19 mouse cellular contexts compared by ENCODE assay signal in the genomic region with DNA sequence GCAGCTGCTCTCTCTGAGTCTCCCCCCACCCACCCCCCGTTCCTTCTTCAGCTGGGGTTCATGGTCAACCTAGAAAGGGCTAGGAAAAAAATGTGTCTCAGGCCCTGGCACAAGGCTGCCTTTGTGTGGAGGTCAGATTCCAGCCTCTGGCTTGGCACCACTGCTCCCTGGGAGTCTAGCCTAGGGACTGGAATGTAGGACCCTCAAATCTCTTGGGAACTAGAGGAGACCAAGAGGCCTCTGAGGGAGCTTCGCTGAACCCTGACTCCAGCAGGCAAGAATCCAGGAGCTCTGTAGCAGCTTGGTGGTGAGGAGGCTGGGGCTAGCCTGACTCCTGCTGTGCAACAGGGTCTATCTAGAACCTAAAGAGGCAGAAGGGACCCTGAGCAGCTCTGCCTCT. TPM values are rescaled to one million over a fixed set of nuclear protein-coding genes. Genes with fewer than 3 reads are reported as not detected.
"Had no signal": no experiment of that assay in that cellular context is flagged by ENCODE, and none has a peak within 500 bp of the region (broad histone marks: within the 10 kb centered on the region; RNA-seq: fewer than 3 reads in every experiment).

No protein-coding gene starts in this region.

- H3K4me1 ChIP-seq: limb, embryonic 15.5 days; lung, embryonic 15.5 days; midbrain, embryonic 15.5 days; neural tube, embryonic 13.5 days had no signal

- H3K4me2 ChIP-seq: limb, embryonic 15.5 days; liver, embryonic 12.5 days; lung, embryonic 15.5 days; midbrain, embryonic 11.5 days; midbrain, embryonic 15.5 days; neural tube, embryonic 13.5 days; stomach, embryonic 15.5 days had no signal

- H3K4me3 ChIP-seq: limb, embryonic 15.5 days; liver, embryonic 12.5 days; lung, embryonic 15.5 days; megakaryocyte, embryonic 14.5 days; midbrain, embryonic 15.5 days; neural tube, embryonic 13.5 days; stomach, embryonic 15.5 days had no signal

- H3K9ac ChIP-seq: limb, embryonic 15.5 days; liver, embryonic 12.5 days; lung, embryonic 15.5 days; midbrain, embryonic 15.5 days; neural tube, embryonic 13.5 days; stomach, embryonic 15.5 days had no signal

- ATAC-seq: liver, embryonic 12.5 days; midbrain, embryonic 15.5 days had no signal

- H3K9me3 ChIP-seq: limb, embryonic 15.5 days; liver, embryonic 12.5 days; lung, embryonic 15.5 days; megakaryocyte, embryonic 14.5 days; midbrain, embryonic 15.5 days; neural tube, embryonic 13.5 days; stomach, embryonic 15.5 days had no signal

- H3K36me3 ChIP-seq: limb, embryonic 15.5 days; liver, embryonic 12.5 days; lung, embryonic 15.5 days; midbrain, embryonic 15.5 days; neural tube, embryonic 13.5 days; stomach, embryonic 15.5 days had no signal

- DNase-seq: kidney, adult 9 months; kidney, postnatal 36 days; layer of hippocampus, adult 9-11 months; layer of hippocampus, postnatal 36 days; lung, postnatal 14 days; right cerebral cortex, adult 18-20 months; spleen, adult 18-20 months; thymus, adult 18-20 months; thymus, postnatal 14 days had no signal

- H3K27ac ChIP-seq: kidney, postnatal 0 days; limb, embryonic 15.5 days; liver, embryonic 12.5 days; lung, embryonic 15.5 days; macrophage; midbrain, embryonic 15.5 days; neural tube, embryonic 13.5 days; stomach, embryonic 15.5 days had no signal

- H3K27me3 ChIP-seq: limb, embryonic 15.5 days; liver, embryonic 12.5 days; lung, embryonic 15.5 days; midbrain, embryonic 15.5 days; neural tube, embryonic 13.5 days; stomach, embryonic 15.5 days had no signal

RNA-seq across cellular contexts. Expression of a gene that starts 22.5 kb away (rescaled TPM):
- polyA plus RNA-seq: macrophage had no signal
